Mouse (Mus musculus) layer of hippocampus, adult 6 months (tissue): ENCODE results near the gene Unkl. TPM values are rescaled to one million over a fixed set of nuclear protein-coding genes. Genes with fewer than 3 reads are reported as not detected.

ENCODE experiments used
- long read RNA-seq, 2 experiments: library from polyadenylated mRNA; unstranded; transcript quantifications; one replicate each; pipeline ENCODE4 v2.0.0; 2019 to 2020
- microRNA-seq: library from miRNA; unstranded; fragments of <30 nt; microRNA quantifications from one replicate; pipeline ENCODE4 v1.2.0, GENCODE M21; 2020
- polyA plus RNA-seq: library from polyadenylated mRNA; unstranded; fragments of <200 nt; fragmentation: Nextera tagmentation; gene quantifications from 2 replicates; pipeline ENCODE4 v1.2.3, GENCODE M21; 2021

The Unkl gene
- polyA plus RNA-seq = 15.3 and 15.6 TPM in 2 replicates
- long read RNA-seq, experiment 1, full-length matches to known transcripts = 6 of 18 reads
- long read RNA-seq, experiment 1, partial matches to known transcripts = 4 of 18 reads
- long read RNA-seq, experiment 1, other reads (novel, unspliced or antisense) = 8 of 18 reads
- long read RNA-seq, experiment 2, full-length matches to known transcripts = 41 of 141 reads
- long read RNA-seq, experiment 2, partial matches to known transcripts = 24 of 141 reads
- long read RNA-seq, experiment 2, other reads (novel, unspliced or antisense) = 76 of 141 reads

DNA sequence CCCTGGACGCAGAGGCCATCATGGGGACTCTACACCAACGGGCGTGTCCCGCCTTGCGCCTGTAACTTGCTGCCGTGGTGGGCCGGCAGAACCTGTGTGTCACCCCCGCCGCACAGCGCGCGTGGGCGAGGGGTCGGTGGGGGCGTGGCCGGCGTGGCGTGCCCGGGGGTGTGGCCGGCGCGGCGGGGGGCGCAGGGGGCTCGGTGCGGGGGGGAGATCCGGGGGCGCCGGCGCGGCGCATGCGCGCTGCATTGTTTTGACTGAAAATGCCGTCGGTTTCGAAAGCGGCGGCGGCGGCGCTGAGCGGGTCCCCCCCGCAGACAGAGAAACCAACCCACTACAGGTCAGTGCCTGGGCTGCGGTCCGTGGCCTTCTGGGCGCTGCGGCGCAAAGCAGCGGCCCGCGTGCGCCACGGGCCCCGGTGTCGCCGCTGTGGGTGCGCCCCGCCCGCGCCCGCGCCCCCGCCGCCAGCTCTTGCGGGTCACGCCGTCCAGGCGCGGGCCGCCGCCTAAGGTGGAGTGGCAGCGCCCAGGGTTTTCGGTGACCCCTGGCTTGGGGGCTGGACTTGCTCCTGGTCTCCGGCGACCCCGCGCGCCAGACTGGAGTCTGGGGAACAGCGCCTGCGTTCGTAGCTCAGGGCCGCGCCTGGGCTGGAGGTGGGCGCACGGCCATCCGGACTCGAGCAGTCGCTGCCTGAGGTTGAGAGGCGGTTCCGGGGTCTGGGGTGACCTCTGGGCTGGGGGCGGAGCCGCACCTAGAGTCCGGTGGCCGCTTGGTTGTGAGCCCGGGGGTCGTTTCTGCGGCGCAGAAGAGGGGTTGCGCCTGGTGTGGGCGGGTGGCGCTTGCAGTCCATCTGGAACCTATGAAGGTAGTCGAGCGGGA lies at the start of gene Unkl:
Unkl (plus strand) TSS at position 248 of the 882 bp plus-strand sequence.

DNA sequence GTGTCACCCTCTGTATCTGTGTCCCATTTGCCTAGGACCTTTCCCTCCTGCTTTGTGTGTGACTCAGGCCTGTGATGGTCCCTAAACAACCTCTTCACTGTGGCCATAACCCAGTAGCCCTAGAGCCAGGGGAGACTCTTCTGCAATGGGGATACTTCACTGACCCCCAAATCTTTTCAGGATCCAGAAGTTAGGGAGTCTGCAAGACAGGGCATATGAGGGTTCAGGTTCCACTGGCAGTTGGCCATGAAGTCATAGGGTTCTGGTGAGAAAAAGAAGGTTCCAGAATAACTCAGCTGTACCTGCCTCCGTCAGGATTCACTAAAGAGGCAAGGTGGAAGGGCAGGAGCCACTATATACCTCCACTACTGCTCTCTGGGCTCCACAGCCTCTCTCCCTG lies 26.0 kb upstream of the Unkl start, which contains the start of gene Ccdc154:
Ccdc154 (plus strand) TSS at position 301 of the 400 bp plus-strand sequence.

DNA sequence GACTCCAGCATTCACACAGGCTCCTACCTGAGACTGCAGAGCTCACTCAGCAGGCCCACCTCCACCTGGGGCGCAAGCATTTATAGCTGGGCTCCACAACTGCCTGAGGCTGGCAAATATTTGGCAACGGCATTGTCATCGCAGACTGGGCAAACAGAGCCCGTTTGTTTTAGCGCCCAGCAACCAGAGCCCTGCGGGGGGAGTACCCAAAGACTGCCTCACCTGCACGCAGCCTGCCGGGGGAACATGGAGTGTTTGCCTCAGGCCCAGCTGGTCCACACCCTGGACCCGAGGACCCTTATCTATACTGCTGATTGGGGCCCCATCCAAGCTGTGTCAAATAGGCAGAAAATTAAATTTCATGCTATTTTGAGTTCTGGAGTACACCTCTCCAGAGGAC lies 12.8 kb upstream of the Unkl start, which contains the start of gene Gm38655:
Gm38655 (minus strand) TSS at position 61 of the 400 bp plus-strand sequence.

DNA sequence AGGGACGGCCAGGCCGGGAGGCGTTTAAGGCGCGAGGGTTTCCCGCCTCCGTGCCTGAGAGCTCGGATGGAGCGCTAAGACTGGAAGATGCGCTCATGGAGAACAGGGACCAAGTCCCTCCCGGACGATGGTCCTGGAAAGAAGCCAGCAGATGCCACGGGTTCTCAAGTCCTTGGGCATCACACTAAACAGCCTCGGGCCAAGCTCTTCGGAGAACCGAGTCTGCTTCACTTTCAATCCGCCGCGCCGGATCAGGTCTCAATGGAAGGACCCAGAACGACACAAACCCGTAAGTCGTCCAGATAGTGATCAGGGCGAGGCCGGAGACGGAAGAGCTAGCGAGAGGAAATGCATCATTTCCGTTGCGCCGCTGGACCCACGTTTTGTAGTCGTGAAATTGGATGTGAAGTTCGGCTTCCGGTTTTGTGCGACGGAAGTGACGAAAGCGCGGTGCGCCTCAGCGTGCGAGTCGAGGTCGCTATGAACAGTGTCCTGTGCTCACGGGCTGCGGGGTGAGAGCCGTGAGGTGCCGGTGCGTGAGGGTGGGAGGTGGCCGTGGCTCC lies 4.0 kb upstream of the Unkl start, which contains the start of gene BC003965:
BC003965 (plus strand) TSS at position 426 of the 563 bp plus-strand sequence.

DNA sequence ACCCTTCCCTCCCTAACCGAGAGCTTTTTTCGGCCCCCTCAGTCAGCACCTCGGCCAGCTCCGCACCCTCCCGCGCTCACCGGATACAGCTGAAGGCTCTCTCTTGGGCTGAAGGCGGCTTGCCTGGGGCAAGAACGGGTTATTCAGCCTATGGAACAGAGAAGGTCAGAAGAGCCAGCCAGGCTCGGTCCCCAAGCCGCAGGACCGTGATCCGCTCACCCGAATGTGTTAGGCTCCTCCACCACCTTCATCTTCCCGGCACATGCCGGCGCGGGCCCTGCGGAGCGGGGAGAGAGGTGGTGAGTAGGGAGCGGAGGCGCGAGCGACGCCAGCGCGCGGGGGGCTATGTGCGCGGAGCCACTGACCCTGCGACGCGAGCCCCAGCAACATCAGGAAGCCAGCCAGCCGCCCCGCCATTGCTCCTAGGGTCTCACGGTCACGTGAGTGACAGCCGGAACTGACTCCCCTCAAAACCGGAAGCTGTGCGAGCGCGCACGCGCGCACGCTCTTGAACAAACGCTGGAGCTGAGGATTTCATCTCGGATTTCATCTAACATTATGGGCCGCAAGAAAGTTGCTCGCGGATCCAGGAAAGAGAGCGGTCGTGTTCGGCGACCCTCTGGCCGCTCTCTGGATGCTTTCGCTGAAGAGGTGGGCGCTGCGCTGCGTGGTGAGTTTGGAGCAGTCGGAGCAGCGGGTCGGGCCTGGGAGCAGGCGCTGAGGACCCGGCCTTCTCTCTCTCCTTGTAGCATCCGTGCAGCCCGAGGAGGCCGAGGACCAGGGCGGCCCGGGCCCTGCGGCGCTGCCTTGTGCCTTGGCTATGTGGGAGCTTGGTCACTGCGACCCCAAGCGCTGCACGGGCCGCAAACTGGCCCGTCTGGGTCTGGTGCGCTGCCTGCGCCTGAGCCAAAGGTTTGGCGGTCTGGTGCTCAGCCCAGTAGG lies 51.8 kb downstream of the Unkl start, which contains the start of the genes Gnptg and Tsr3:
Gnptg (minus strand) TSS at position 430 of the 942 bp plus-strand sequence.
Tsr3 (plus strand) TSS at position 476 of the 942 bp plus-strand sequence.

DNA sequence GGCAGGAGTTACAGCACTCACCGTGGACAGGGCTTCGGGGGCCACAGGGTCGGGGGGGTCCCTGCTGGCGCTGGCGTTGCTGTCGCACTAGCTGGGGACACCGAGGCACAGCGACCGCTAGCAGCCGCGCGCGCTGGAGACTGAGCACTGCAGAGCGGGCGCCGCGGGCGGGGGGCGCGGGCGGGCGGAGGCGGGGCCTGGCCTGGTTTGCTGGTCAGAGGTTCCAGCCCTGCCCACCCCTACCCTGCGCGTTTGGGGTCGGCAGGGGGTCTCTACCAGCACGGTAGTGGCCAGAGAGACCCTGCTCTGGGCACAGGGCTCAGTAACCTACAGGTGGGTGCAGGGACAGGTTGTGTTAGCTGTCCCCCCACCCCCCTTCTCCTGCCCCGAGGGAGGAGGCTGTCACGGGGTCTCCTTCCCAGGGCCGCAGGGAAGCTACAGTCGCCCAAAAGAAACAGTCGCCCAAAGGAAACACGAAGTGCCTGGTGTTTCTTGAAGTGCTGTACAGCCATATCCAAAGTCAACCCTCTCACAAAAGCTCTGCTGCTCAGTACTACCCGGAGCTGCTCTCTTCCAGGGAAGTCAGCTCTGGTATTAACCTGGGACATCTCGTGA lies 68.0 kb downstream of the Unkl start, which contains the start of gene Baiap3:
Baiap3 (minus strand) TSS at position 225 of the 615 bp plus-strand sequence.

DNA sequence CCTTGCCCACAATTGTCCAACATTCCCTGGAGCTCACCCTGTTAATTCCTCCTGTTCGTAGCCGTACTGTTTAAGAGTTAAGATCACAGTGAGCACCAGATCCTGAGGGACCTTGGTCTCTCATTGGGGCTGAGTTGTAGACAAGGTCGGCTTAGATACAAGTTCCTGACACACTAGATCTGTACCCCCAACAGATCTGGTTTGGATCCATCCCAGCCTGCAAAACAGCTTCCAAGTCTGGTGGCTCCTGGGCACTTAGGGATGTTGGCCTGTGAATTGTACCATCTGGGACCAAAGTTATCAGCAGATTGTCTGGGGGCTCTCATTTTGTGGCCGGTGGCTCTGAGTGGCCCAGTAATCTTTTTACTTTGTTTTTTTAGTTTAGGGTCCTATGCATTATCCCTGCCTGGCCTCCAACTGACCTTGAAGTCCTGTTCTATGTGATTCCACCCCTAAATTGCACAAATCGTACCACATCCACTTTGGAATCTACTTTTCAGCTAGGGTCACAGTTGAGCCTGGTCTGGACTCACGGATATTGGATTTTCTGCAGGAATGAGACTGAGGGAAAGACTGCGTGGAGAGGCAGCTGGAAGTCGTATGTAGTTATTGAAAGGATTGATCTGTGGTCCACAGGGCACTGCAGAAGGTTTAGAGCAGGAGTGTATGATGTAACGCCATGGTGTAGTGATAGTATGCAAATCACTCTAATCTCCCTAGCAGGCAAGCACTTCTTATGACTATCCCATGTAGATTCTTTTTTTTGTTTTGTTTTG lies 86.6 kb downstream of the Unkl start, which contains the start of gene Ube2i:
Ube2i (minus strand) TSS at position 52 of the 776 bp plus-strand sequence.

Small RNA genes within 50 kb of the gene (microRNA-seq; reads per million reads assigned to microRNA genes)
- gene Mir3547 = 186 reads per million, percentile 65 among the genes with 10 or more reads in this experiment

Other genes with a start within 250 kb of the Unkl start
- 4.7 and 5.9 TPM in 2 replicates for gene Jpt2, start 227.7 kb upstream of the Unkl start, polyA plus RNA-seq
- 6.2 and 7.0 TPM in 2 replicates for gene Cramp1l, start 172.6 kb upstream of the Unkl start, polyA plus RNA-seq
- gene Ift140, start 172.3 kb upstream of the Unkl start, polyA plus RNA-seq = 4.3 and 6.4 TPM in 2 replicates
- 15.0 and 15.1 TPM in 2 replicates for gene Tmem204, start 104.8 kb upstream of the Unkl start, polyA plus RNA-seq
- gene Telo2, start 72.4 kb upstream of the Unkl start, polyA plus RNA-seq = 9.6 and 9.7 TPM in 2 replicates
- gene Ptx4, start 67.6 kb upstream of the Unkl start, polyA plus RNA-seq = 0.79 and 0.80 TPM in 2 replicates
- gene Clcn7, start 55.0 kb upstream of the Unkl start, polyA plus RNA-seq = 31.4 and 33.7 TPM in 2 replicates
- gene Ccdc154, start 25.9 kb upstream of the Unkl start, polyA plus RNA-seq = not detected in 2 replicates
- gene Gm38655, start 12.9 kb upstream of the Unkl start, polyA plus RNA-seq = not detected in 2 replicates
- gene BC003965, start 3.8 kb upstream of the Unkl start, polyA plus RNA-seq = 23.3 and 25.0 TPM in 2 replicates
- 90.7 and 91.3 TPM in 2 replicates for gene Gnptg, start 51.7 kb downstream of the Unkl start, polyA plus RNA-seq
- gene Tsr3, start 51.8 kb downstream of the Unkl start, polyA plus RNA-seq = 58.8 and 62.6 TPM in 2 replicates
- 3.0 and 4.2 TPM in 2 replicates for gene Baiap3, start 68.0 kb downstream of the Unkl start, polyA plus RNA-seq
- gene Ube2i, start 86.2 kb downstream of the Unkl start, polyA plus RNA-seq = 235 and 259 TPM in 2 replicates
- gene Prss34, start 110.0 kb downstream of the Unkl start, polyA plus RNA-seq = not detected in 2 replicates
- not detected in 2 replicates for gene Prss28, start 120.2 kb downstream of the Unkl start, polyA plus RNA-seq
- not detected in 2 replicates for gene Prss29, start 130.3 kb downstream of the Unkl start, polyA plus RNA-seq
- not detected in 2 replicates for gene Tpsab1, start 157.2 kb downstream of the Unkl start, polyA plus RNA-seq
- not detected in 2 replicates for gene Tpsb2, start 177.9 kb downstream of the Unkl start, polyA plus RNA-seq
- not detected in 2 replicates for gene Tpsg1, start 180.9 kb downstream of the Unkl start, polyA plus RNA-seq
- gene Cacna1h, start 245.4 kb downstream of the Unkl start, polyA plus RNA-seq = 16.4 and 17.4 TPM in 2 replicates